Mouse (Mus musculus): Measurements from ENCODE around the gene 1700069L16Rik.

- TF ChIP-seq CTCF (IDR thresholded peaks at IDR 0.05; ENCODE audit: low read depth) (no peak), EP300 (IDR thresholded peaks at IDR 0.05; ENCODE audit: low read depth) (no peak)
Measured at GRCm38 (mm10) chr5:113736113-113736502, 11.5 kb upstream of the 1700069L16Rik start.

All from liver, postnatal 0 days (tissue).